Mouse (Mus musculus): ENCODE data around the gene Tfip11. TPM values are rescaled to one million over a fixed set of nuclear protein-coding genes. Genes with fewer than 3 reads are reported as not detected.

Tfip11 gene
- total RNA-seq (2023): 10 to 100 TPM; 88.4 to 89.3 TPM

GRCm38 (mm10) chr5:112325546-112326445, at the start of gene Tfip11:
Gene Tfip11, plus strand, starts transcription at chr5:112326358.

DNA sequence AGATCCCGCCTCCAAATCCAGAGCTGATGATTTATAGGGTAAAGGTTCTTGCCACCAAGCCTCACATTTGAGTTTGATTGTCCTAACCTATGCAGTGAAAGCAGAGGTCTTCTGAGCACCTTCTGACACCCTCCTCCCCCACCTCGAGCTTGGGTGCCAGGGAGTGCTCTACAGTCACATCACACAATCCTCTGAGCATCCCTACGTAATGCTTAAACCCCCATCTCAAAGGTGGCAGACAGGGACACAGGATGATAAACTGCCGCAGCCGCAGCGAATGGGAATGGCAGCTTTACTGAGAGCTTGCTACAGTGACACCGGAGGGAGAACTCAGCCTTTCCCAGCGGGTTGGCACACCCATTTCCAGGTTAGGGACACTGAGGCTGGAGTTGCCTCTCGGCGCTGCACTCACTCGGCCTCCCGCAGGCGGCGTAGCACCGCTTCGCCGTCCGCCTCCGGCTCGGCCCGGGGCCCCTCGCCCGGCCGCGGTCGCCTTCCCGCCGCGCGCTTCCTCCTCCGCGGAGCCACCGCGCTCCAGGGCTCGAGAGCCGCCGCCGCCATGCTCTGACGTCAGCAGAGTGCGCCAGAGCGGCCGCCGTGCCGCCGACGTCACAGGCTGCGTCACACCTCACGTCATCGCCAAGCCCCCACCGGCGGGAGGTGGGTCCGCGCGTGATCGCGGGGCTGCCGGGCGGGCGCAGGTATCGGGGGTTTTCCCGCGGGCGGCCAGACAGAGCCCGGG, 16.5 kb downstream of the Tfip11 start, which contains the start of the genes Srrd and Hps4:
Gene Srrd (minus strand): TSS at position 578 of the 742 bp plus-strand sequence.
Gene Hps4 (plus strand): TSS at position 621 of the 742 bp plus-strand sequence.

DNA sequence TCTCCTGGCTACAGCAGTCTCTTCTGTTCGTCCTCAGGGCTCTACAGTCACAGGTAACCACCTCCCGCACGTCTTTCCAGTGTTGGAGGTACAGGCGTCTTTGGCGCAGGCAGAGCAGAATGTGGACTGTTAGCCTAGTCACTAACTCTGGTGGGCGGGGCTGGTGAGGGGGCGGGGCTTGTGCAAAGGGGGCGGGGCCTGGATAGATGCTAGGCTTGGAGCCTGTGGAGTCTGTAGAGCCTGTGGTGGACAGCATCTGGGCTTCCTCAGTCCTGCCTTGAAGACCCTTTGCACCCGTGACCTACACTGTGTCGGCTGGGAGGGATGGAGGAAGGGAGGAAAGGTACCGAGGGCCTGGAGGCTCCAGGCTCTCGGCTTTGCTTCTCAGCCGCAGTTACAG, 29.8 kb downstream of the Tfip11 start, which contains the start of gene Gm6583:
Gene Gm6583 (minus strand): TSS at position 124 of the 400 bp plus-strand sequence.

Other genes starting within 250 kb of the Tfip11 start
- 1 to 10 TPM; 3.0 to 3.6 TPM for gene Cryba4, start 73.8 kb upstream of the Tfip11 start, total RNA-seq (2023)
- gene Crybb1, start 70.5 kb upstream of the Tfip11 start, total RNA-seq (2023): 1 to 10 TPM in 1 of 2 experiments, under 1 TPM in 1; 0.56 to 1.0 TPM
- 10 to 100 TPM; 79.9 to 92.5 TPM for gene Tpst2, start 49.7 kb upstream of the Tfip11 start, total RNA-seq (2023)
- gene Srrd, start 16.7 kb downstream of the Tfip11 start, total RNA-seq (2023): 10 to 100 TPM; 20.2 to 27.4 TPM
- 10 to 100 TPM; 18.7 to 19.8 TPM for gene Hps4, start 16.7 kb downstream of the Tfip11 start, total RNA-seq (2023)
- gene Gm6583, start 29.7 kb downstream of the Tfip11 start, total RNA-seq (2023): not detected
- gene Asphd2, start 68.5 kb downstream of the Tfip11 start, total RNA-seq (2023): not detected
- not detected for gene Gm6588, start 123.1 kb downstream of the Tfip11 start, total RNA-seq (2023)

Measured in neutrophil, adult 59 days (primary cell).